Mouse (Mus musculus) neural tube, embryonic 15.5 days (tissue): ENCODE measurements around the gene Tescl. TPM values are rescaled to one million over a fixed set of nuclear protein-coding genes. Genes with fewer than 3 reads are reported as not detected.

Source experiments
- ATAC-seq: fragments of 200-750 bp; cut with Nextera tagmentation; 2 replicates; pipeline ENCODE4 v1.8.0; 2017; ENCODE audit warnings: mild to moderate bottlenecking, moderate TSS enrichment, moderate library complexity; ENCODE audit not compliant: low FRiP score
- H3K27ac ChIP-seq: fragments of 300-500 bp; sonication (generic); replicated peaks from 2 replicates; pipeline ENCODE4 v1.5.1; 2015; ENCODE audit warnings: mild to moderate bottlenecking, inconsistent platforms
- H3K27me3 ChIP-seq: fragments of 300-500 bp; sonication (generic); replicated peaks from 2 replicates; pipeline ENCODE4 v1.6.1; 2015; ENCODE audit warnings: inconsistent platforms
- H3K36me3 ChIP-seq: fragments of 300-500 bp; sonication (generic); 2 replicates; pipeline ENCODE4 v1.6.1; 2015; ENCODE audit warnings: inconsistent platforms
- H3K4me1 ChIP-seq: fragments of 300-500 bp; sonication (generic); 2 replicates; pipeline ENCODE4 v1.6.1; 2015; ENCODE audit warnings: inconsistent platforms
- H3K4me2 ChIP-seq: fragments of 300-500 bp; sonication (generic); 2 replicates; pipeline ENCODE4 v1.6.1; 2015; ENCODE audit warnings: inconsistent platforms, mild to moderate bottlenecking, moderate library complexity
- H3K4me3 ChIP-seq: fragments of 300-500 bp; sonication (generic); replicated peaks from 2 replicates; pipeline ENCODE4 v1.5.1; 2015; ENCODE audit warnings: mild to moderate bottlenecking, inconsistent platforms
- H3K9ac ChIP-seq: fragments of 300-500 bp; sonication (generic); replicated peaks from 2 replicates; pipeline ENCODE4 v1.6.1; 2015; ENCODE audit warnings: mild to moderate bottlenecking, inconsistent platforms
- H3K9me3 ChIP-seq: fragments of 300-500 bp; sonication (generic); replicated peaks from 2 replicates; pipeline ENCODE4 v1.6.1; 2016; ENCODE audit warnings: inconsistent platforms
- WGBS: fragments of 180-500 bp; shearing (Covaris S2); methylation state at CpG from one replicate; pipeline ENCODE4 v1.1.7; 2015; ENCODE audit warnings: mixed read lengths; 5-methylcytosine and 5-hydroxymethylcytosine counted together
- polyA plus RNA-seq: library from polyadenylated mRNA; unstranded; fragments of >200 nt; fragmentation: Nextera tagmentation; extraction: Ambion mirVana; gene quantifications from 2 replicates; pipeline ENCODE4 v1.2.1, GENCODE M21; 2015

The Tescl gene
- polyA plus RNA-seq, 1 experiment from 2014 or later, result 0.24 TPM

DNA sequence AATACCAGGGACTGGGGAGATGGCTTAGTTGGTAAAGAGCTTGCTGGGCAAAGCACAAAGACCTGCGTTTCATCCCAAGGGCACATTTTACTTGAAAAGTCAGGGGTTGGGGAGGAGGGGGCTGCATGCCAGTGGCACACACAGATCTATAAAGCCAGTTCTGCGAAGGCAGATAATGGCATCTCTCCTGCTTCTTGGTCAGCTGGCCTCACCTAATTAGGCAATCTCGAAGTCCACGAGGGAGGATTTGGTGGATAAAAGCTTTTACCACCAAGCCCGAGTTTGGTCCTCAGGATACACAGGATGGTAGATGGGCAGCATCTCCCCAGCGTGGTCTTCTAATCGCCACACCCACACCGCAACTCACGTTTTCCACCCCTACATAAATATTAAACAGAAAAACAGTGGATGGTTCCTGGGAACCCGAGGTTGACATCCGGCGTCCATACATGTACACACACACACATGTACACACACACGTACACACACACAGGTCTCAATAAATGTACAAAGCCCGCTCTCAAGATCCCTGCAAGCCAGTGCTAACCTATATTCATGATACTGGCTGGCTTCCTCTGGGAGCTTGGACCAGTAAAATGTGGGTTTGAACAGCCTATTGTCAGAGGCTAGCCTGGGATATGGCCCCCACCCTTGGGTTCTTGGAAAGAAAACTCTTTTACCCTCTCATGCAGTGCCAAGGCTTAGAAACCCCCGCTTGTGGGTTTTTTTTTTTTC, 36.2 kb downstream of the Tescl start:
- no peak for ATAC-seq
- Histone ChIP-seq H3K36me3 (peaks cover 54% of the 10 kb centered on the region), H3K4me2 (peak overlapping the region; percentile 91), H3K9me3 (no peaks in the 10 kb centered on the region), H3K9ac (peak overlapping the region; percentile 64), H3K4me3 (peak overlapping the region; percentile 69), H3K4me1 (peaks cover 27% of the 10 kb centered on the region), H3K27me3 (no peaks in the 10 kb centered on the region), H3K27ac (no peak overlapping the region)
- WGBS, result 92% methylated on average over 15 of the region's 15 CpGs

DNA sequence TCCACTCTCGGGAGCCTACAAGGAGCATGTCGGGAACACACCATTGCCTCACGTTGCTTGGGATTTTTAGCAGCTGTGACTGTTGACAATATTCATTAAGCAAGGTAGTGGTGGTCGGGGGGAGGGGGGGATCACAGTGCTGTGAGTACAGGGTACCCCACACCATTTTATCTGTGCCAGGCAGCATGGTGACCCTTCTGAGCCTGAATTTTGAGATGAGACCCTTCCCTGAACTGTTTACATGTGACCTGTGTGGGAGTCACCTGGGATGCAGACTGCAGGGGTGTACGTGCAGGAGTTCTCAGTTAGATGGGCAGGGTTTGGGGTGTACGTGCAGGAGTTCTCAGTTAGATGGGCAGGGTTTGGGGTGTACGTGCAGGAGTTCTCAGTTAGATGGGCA, 37.4 kb downstream of the Tescl start:
- H3K36me3 ChIP-seq, result peaks cover 55% of the 10 kb centered on the region
- H3K4me1 ChIP-seq, result peaks cover 27% of the 10 kb centered on the region
- no peaks in the 10 kb centered on the region for H3K9me3 ChIP-seq
- no peak overlapping the region for H3K4me3 ChIP-seq
- ATAC-seq, result no peak
- H3K9ac ChIP-seq, result no peak overlapping the region
- 96% methylated on average over 7 of the region's 7 CpGs for WGBS
- no peak overlapping the region for H3K4me2 ChIP-seq
- H3K27me3 ChIP-seq, result no peaks in the 10 kb centered on the region
- no peak overlapping the region for H3K27ac ChIP-seq

DNA sequence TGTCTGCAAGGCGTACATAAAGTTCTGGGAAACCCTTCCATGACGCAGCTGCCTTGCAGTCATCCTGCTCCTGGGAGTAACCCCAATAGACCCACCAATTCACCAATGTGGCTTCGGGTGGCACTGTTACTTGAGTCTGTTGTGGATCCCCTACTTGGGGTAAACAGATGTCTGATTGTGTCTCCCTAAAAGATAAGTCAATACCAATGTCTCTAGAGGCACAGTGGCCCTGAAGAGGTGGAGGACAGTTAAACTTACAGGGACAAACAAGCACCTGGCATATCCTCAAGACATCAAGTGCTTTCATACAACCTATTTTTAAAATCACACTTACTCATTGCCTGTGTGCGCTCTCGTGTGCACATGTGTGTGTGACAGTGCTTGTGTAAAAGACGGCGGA, 38.4 kb downstream of the Tescl start:
- no peak overlapping the region for H3K4me2 ChIP-seq
- H3K9ac ChIP-seq, result no peak overlapping the region
- no peak overlapping the region for H3K27ac ChIP-seq
- peaks cover 21% of the 10 kb centered on the region for H3K4me1 ChIP-seq
- no peak for ATAC-seq
- no peaks in the 10 kb centered on the region for H3K27me3 ChIP-seq
- H3K36me3 ChIP-seq, result peaks cover 65% of the 10 kb centered on the region
- 97% methylated on average over 7 of the region's 7 CpGs for WGBS
- no peaks in the 10 kb centered on the region for H3K9me3 ChIP-seq
- no peak overlapping the region for H3K4me3 ChIP-seq

DNA sequence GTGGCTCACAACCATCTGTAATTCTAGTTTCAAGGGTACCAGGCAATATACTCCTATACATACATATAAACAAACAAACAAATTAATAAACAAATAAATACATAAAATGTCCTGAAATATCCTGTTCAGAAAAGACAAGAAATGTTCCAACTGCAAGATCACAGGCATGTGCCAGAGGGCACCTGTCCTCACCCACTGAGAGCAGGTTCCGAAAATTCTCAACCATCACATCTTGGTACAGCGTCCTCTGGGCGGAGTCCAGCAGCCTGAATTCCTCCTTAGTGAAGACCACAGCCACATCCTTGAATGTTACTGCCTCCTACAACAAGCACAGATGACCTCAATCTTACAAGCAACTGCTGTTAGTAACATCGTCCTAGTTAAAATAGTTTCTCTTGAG, 39.0 kb downstream of the Tescl start:
- no peak for ATAC-seq
- Histone ChIP-seq H3K9me3 (no peaks in the 10 kb centered on the region), H3K9ac (no peak overlapping the region), H3K27me3 (no peaks in the 10 kb centered on the region), H3K4me1 (peaks cover 15% of the 10 kb centered on the region), H3K4me3 (no peak overlapping the region), H3K36me3 (peaks cover 71% of the 10 kb centered on the region), H3K4me2 (no peak overlapping the region), H3K27ac (no peak overlapping the region)
- WGBS, result 96% methylated on average over 4 of the region's 4 CpGs

DNA sequence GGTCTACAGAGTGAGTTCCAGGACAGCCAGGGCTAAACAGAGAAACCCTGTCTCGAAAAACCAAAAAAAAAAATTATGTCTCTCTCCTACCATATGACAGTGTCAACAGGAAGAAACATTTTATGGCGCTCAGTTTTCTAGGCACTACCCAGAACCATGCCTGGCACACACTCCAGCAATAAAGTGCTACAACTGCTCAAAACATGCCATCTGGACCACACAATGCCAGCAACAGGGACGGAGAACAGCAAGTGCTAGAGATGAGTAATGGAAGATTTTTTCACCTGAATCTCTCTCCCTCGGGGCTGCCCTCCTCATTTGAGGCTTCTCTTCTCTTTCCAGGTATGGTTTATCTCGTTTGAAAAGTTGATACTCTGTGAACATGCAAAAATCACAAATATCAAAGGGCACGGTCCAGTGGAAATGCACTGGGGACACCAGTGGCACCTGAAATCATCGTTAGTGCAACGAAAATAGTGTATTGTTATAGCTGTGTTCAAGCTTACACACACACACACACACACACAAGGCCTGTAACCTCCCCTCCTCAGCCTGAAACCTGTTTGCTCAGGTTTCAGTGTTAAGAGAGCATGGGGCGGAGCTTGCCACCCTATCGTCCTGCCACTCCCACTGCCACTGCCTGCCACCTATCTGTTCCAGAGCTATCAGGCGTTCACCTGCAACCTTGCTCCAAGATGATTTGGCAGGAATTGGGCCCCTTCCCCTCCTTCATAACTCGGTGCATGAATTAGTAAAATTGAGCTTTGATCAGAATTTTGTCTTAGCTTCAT, 40.5 kb downstream of the Tescl start:
- Histone ChIP-seq H3K9me3 (no peaks in the 10 kb centered on the region), H3K4me1 (peaks cover 10% of the 10 kb centered on the region), H3K27me3 (no peaks in the 10 kb centered on the region), H3K27ac (no peak overlapping the region), H3K36me3 (peaks cover 84% of the 10 kb centered on the region), H3K4me2 (no peak overlapping the region), H3K4me3 (no peak overlapping the region), H3K9ac (no peak overlapping the region)
- no peak for ATAC-seq
- WGBS, result 90% methylated on average over 12 of the region's 12 CpGs

DNA sequence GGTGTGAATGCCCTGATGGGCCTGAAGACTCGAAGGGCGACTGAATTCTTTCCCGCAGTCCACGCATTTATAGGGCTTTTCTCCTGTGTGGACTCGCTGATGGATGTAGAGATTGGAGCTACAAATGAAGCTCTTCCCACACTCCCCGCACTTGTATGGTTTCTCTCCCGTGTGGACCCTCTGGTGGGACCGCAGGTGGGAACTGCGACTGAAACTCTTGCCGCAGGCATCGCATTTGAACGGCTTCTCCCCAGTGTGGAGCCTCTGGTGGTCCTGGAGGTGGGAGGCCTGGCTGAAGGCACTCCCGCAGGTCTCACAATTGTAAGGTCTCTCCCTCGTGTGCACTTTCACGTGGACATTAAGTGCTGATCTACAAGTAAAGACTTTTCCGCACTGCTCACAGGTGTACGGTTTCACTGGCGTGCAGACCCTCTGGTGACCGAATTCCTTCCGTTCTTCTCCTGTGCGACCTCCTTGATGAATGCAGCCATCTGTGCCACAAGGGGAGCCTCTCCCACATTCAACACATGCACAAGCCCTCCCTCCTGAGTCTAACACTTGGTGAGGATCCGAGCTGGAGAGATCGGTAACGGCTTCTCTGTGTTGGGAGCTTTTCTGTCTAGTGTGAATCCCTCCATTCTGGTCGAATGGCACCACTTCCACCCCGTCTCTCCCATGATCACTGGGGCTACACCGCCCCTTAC, 42.2 kb downstream of the Tescl start:
- WGBS, result 89% methylated on average over 27 of the region's 27 CpGs
- ATAC-seq, result no peak
- no peaks in the 10 kb centered on the region for H3K4me1 ChIP-seq

DNA sequence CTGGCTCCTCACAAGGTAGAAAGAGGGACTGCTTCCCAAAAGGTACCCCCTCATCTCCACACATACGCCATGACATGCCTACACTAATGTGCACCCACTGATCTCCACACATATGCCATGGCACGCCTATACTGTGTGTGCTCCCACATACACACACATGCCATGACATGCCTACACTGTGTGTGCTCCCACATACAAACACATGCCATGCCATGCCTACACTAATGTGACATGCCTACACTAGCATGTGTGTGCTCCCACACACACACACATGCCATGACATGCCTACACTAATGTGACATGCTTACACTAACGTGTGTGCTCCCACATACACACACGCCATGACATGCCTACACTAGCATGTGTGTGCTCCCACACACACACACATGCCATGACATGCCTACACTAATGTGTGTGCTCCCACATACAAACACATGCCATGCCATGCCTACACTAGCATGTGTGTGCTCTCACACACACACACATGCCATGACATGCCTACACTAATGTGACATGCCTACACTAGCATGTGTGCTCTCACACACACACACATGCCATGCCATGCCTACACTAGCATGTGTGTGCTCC, 43.5 kb downstream of the Tescl start:
- no peak overlapping the region for H3K27ac ChIP-seq
- no peaks in the 10 kb centered on the region for H3K27me3 ChIP-seq
- WGBS, result 97% methylated on average over 4 of the region's 4 CpGs
- H3K4me2 ChIP-seq, result no peak overlapping the region
- no peak for ATAC-seq
- no peaks in the 10 kb centered on the region for H3K9me3 ChIP-seq
- peaks cover 89% of the 10 kb centered on the region for H3K36me3 ChIP-seq
- no peak overlapping the region for H3K9ac ChIP-seq
- no peaks in the 10 kb centered on the region for H3K4me1 ChIP-seq
- H3K4me3 ChIP-seq, result no peak overlapping the region

More for the DNA sequence above, 42.2 kb downstream of the Tescl start:
- Histone ChIP-seq H3K4me3 (no peak overlapping the region), H3K4me2 (no peak overlapping the region), H3K9me3 (no peaks in the 10 kb centered on the region), H3K9ac (no peak overlapping the region), H3K27me3 (no peaks in the 10 kb centered on the region), H3K36me3 (peaks cover 98% of the 10 kb centered on the region), H3K27ac (no peak overlapping the region)

DNA sequence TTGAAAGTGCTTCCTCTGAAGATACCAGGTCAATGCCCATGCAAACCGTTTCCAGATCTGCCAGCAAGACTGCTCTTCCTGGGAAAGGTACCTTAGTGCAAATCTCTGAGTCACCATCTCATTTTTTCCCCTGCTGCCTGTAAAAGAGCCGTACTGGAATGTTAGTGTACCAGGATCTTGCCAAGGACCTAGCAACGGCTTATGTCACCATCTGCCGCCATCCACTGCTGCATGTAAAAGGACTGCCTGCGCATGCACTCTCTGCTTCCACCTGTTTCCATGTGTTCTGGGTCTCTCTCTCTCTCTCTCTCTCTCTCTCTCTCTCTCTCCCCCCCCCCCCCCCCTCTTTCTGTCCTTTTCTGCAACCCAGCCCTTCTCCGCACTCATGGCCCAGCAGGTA, 45.2 kb downstream of the Tescl start:
- no peak overlapping the region for H3K4me2 ChIP-seq
- no peak for ATAC-seq
- H3K4me3 ChIP-seq, result no peak overlapping the region
- H3K9me3 ChIP-seq, result no peaks in the 10 kb centered on the region
- no peaks in the 10 kb centered on the region for H3K4me1 ChIP-seq
- H3K27me3 ChIP-seq, result no peaks in the 10 kb centered on the region
- H3K9ac ChIP-seq, result no peak overlapping the region
- peaks cover 72% of the 10 kb centered on the region for H3K36me3 ChIP-seq
- WGBS, result 89% methylated on average over 6 of the region's 6 CpGs
- H3K27ac ChIP-seq, result no peak overlapping the region

DNA sequence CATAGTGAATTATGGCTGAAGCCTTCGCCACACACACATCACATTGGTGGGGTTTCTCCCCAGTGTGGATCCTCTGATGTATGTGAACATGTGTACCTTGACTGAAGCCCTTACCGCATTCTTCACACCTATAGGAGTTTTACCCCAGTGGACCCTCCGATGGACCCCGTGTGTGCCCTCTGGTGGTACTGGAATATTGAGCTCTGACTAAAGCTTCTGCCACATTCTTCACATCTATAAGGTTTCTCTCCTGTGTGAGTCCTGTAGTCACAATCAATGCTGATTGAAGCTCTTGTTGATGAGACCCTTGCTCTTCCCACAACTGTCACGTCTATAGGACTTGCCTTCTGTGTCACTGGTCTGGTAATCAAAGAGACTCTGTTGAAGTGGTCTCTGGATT, 46.1 kb downstream of the Tescl start:
- H3K4me3 ChIP-seq, result no peak overlapping the region
- no peaks in the 10 kb centered on the region for H3K4me1 ChIP-seq
- H3K9ac ChIP-seq, result no peak overlapping the region
- peaks cover 63% of the 10 kb centered on the region for H3K36me3 ChIP-seq
- no peaks in the 10 kb centered on the region for H3K27me3 ChIP-seq
- no peak for ATAC-seq
- no peak overlapping the region for H3K27ac ChIP-seq
- H3K4me2 ChIP-seq, result no peak overlapping the region
- no peaks in the 10 kb centered on the region for H3K9me3 ChIP-seq
- WGBS, result 82% methylated on average over 5 of the region's 5 CpGs

DNA sequence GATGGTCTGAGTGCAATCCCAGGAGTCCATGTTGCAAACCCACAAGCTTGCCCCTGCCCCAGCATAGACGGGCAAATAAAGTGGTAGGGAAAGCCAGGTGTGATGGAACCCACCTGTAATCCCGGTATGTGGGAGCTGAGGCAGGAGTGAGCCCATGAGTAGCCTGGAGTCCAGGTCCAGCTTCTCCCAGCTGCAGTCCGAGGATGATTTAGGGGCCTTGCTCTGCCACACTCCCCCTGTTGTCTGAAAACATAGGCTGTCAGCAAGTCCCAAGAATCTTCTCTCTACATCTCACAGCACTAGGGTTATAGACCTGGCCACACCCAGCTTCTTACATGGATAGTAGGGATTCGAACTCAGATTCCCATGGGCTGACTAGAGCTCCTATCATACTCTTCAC, 46.8 kb downstream of the Tescl start:
- Histone ChIP-seq H3K9ac (no peak overlapping the region), H3K27me3 (no peaks in the 10 kb centered on the region), H3K4me1 (no peaks in the 10 kb centered on the region), H3K9me3 (no peaks in the 10 kb centered on the region), H3K27ac (no peak overlapping the region), H3K4me2 (no peak overlapping the region), H3K36me3 (peaks cover 56% of the 10 kb centered on the region), H3K4me3 (no peak overlapping the region)
- WGBS, result 85% methylated on average over 4 of the region's 4 CpGs
- no peak for ATAC-seq

DNA sequence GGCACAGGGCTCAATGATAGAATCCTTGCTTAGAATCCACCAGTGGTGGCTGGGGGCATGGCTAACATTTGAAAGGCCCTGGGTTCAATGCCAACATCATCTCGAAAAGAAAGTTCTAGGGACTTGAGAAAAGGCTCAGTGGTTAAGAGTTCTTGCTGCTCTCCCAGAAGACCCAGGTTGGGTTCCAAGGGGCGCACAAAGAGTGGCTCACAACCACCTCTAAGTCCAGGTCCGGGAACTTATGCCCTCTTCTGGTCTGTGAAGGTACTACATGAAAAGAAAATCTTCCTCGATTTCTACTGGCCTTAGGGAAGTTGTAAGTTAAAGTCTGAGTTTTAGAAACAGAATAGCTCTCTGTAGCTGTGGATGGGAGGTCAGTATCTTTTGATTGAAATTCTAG, 47.6 kb downstream of the Tescl start:
- peaks cover 48% of the 10 kb centered on the region for H3K36me3 ChIP-seq
- H3K4me1 ChIP-seq, result no peaks in the 10 kb centered on the region
- H3K9ac ChIP-seq, result no peak overlapping the region
- H3K9me3 ChIP-seq, result no peaks in the 10 kb centered on the region
- no peak for ATAC-seq
- no peak overlapping the region for H3K4me3 ChIP-seq
- H3K4me2 ChIP-seq, result no peak overlapping the region
- 51% methylated on average over 4 of the region's 4 CpGs for WGBS
- no peaks in the 10 kb centered on the region for H3K27me3 ChIP-seq
- no peak overlapping the region for H3K27ac ChIP-seq
